Mouse (Mus musculus) small intestine, adult 2 months (tissue): ENCODE data around the gene Dynlt1c.
"Not testable (repeated sequence)": the region's sequence is repeated elsewhere in the genome, so short reads cannot be mapped to it uniquely, and the experiment has no call there.

Experiments
- CTCF ChIP-seq: fragments of 200-500 bp; IDR thresholded peaks from 2 replicates; pipeline ENCODE4 v1.5.1; 2012; ENCODE audit warnings: low read depth, mild to moderate bottlenecking, control low read depth, inconsistent platforms, low read length, moderate library complexity, mixed read lengths; ENCODE audit not compliant: insufficient replicate concordance, insufficient read length; ENCODE audit errors: extremely low read depth
- POLR2A ChIP-seq: fragments of 200-500 bp; IDR thresholded peaks from 2 replicates; pipeline ENCODE4 v1.6.1; 2012; ENCODE audit warnings: low read depth, mild to moderate bottlenecking, control low read depth, inconsistent platforms, low read length, moderate library complexity

DNA sequence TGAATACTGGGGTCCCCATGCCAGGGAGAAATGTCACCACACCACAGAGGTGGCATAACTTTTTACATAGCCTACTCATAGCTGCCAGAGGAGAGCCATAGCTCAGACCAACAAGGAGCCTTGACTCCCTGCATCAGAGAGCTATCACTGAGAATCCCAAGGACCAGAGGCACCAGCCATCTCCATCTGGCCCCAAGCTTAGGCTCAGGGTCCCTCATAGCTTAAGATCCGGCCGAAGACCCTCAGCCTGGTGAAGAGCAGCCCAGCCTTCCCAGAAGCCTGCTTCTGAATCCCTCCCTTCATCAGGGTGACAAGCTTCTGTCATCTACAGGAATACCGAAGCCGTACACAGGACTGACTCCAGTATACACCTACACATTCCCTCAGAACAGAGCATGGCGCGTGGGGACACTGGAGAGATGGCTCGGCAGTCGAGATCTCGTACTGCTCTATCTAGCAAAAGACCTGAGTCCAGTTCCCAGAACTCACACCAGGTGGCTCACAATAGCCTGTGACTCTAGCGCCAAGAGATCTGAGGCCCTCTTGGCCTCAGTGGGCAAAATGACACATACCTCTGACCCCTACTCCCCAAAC lies 38.7 kb downstream of the Dynlt1c start:
- not testable (repeated sequence) for TF ChIP-seq CTCF, POLR2A
